Mouse (Mus musculus): ENCODE measurements around the gene Hsf2bp.

Gene Hsf2bp

DNA sequence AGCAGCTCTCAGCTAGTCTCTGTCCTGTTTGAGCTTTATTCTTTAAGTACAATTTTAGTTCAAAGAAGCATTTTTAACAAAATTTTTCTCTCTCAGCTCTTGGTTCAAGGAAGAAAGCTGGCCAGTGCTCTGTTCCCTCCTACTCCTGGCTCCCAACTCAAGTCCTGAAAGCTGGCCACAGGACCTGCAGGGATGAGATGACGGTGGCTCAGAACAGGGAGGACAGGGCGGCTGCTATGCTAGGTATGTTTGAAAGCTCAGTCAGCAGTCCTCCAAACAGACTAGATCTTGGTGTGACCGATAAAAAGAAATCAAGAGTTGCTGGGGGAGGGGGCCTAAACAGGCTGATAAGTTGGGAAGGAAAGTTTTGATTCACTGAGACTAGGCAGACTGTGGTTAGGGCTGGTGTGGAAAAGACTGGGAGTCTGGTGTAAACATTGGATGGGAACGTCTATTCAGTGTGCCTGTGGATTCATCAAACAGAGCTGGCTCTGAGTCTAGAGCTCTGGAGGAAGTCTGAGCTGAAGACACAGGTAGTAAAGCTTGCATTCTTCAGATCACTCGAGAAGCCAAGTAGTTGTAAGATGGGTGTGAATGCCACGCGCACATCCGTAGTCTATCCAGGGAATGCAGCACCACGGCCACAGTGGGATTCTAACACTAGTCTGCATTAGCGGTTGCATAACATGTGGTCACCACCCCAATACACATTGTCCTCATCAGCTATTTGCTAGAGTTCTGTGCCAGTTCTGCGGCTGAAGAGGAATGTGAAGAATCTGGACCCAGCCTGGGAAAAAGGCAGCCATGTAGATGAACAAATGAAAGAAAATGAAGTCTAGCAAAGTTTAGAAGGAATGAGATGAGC lies 53.6 kb downstream of the Hsf2bp start:
- no peak for DNase-seq (ENCODE audit: low spot score)

DNA sequence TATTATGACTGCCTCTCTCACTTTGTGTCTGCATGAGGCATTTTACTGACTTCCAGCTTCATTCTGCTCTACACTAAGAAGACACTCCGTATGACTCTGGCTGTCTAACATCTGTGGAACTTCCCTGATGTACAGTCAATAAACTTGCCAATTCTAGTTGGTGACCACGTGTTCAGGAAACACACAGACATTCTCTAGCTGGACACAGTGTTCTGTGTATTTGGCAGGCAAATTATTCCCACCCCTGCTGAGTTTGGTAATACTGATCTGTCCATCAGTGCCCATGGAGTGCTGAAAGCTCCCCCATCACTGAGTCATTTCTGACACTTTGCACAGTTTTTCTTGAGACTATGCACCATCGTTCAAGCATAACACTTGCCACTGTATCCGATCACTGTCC lies 56.3 kb downstream of the Hsf2bp start:
- DNase-seq (ENCODE audit: low spot score) = no peak

DNA sequence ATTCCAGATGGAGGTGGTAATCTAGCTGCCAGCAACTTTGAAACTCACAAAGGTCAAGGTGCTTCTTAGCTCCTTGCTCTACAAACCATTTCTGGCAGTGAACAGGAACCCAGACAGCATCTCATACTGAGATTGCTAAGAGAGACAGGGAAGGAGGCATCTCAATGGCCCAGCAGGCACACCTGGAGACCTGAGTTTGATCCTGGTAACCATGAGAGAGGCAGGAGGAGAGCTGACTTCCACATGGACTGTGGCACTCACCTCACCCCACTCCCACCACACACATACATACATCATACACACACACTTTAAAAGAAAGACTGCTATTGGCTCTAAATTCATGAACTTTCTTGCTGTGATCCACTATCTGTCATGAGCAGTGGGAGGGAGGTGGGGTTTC lies 59.0 kb downstream of the Hsf2bp start:
- no peak for DNase-seq (ENCODE audit: low spot score)

- DNase-seq (ENCODE audit: low spot score) = no peak
Measured at GRCm38 (mm10) chr17:31976501-31976900, 59.6 kb downstream of the Hsf2bp start.

DNA sequence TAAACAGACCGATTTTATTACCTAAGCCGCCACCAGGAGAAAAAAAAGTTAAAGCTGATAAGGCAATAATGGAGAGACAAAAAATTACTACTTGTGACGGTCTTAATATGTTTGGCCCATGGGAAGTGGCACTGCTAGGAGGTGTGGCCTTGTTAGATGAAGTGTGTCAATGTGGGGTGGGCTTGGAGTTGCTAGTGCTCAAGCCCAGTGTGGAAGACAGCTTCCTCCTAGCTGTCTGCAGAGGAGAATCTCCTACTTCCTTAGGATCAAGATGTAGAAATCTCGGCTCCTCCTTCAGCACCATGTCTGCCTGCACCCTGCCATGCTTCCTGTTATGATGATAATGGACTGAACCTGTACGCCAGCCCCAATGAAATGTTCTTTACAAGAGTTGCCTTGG lies 61.5 kb downstream of the Hsf2bp start:
- DNase-seq (ENCODE audit: low spot score) = no peak

GRCm38 (mm10) chr17:31973664-31974230 lies 62.4 kb downstream of the Hsf2bp start:
- DNase-seq (ENCODE audit: low spot score) = no peak

GRCm38 (mm10) chr17:31970890-31971289 lies 65.3 kb downstream of the Hsf2bp start:
- DNase-seq (ENCODE audit: low spot score) = no peak

DNA sequence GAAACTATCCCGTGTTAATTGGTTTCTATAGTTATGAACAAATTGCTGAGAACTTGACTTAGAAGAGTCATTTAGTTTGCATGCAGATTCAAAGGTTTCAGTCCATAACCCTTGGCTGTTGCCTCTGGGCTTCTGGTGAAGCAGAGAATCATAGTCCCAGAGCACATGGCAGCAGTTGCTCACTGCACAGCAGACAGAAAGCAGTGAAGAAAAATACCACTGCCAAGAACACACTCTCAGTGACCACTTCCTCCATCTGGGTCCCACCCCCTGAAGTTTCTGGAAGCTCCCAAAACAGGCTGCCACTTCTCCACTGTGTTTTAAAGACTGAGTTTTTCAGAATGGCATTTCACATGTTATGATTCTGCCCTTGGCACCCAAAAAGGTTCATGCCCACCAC lies 67.3 kb downstream of the Hsf2bp start:
- no peak for DNase-seq (ENCODE audit: low spot score)

GRCm38 (mm10) chr17:31967311-31967710 lies 68.8 kb downstream of the Hsf2bp start:
- no peak for DNase-seq (ENCODE audit: low spot score)

GRCm38 (mm10) chr17:31966566-31966965 lies 69.6 kb downstream of the Hsf2bp start:
- no peak for DNase-seq (ENCODE audit: low spot score)

DNA sequence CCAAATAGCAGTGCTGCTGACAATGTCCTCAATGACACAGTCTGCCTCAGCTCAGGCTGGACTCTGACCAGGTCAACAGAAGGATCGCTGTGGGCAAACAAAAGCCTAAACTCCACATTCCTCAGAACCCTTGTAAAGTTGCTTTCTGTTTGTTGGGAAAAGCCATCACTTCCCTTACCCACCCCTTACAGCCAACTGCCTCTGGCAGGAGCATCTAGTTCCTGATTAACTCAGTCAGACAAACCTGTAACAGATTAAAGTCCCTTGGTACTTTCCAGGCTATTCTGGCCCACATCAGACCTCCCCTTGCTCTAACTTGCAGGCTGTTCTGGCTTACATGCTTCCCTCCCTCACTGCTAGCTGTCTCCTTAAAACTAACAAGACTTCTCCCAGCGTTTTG lies 70.5 kb downstream of the Hsf2bp start:
- DNase-seq (ENCODE audit: low spot score) = no peak

DNA sequence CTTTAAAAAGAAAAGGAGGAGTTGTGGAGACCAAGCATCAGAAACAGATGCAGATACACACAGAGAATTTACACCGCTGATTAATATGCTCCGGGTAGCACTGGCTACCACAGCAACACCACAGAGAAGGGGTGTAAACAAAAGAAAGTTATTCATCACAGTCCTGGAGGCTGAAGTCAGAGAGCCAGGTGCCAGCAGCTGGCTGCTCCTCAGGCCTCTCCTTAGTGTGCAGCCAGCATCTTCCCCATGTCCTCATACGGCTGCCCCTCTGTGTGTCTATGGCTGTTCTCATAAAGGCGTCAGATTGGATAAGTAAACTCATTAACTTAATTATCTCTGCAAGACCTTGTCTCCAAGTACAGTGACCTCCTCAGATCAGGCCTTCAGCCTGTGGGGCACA lies 73.2 kb downstream of the Hsf2bp start:
- DNase-seq (ENCODE audit: low spot score) = no peak

DNA sequence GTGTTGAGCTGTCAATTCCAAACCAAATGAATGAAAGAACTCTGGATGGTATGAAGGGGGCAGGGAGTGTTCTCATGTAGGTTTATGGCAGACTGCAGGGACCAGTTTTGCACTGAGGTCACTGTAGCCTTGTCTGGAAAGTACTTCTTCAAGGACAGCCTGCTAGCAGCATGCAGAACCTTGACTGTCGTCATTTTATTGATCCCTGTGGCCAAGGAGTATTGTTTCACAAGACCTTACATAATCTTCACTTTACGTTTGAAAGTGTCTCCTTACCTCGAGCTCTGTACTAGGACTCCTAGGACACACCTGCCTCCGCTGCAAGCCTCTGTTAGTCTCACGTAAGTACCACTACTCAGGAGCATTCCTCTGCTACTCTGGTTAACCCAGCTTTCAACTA lies 73.9 kb downstream of the Hsf2bp start:
- DNase-seq (ENCODE audit: low spot score) = no peak

GRCm38 (mm10) chr17:31954551-31955140 lies 81.5 kb downstream of the Hsf2bp start:
- no peak for DNase-seq (ENCODE audit: low spot score)

- no peak for DNase-seq (ENCODE audit: low spot score)
Measured at GRCm38 (mm10) chr17:31949076-31949475, 87.1 kb downstream of the Hsf2bp start.

GRCm38 (mm10) chr17:31946436-31946835 lies 89.7 kb downstream of the Hsf2bp start:
- DNase-seq (ENCODE audit: low spot score) = no peak

GRCm38 (mm10) chr17:31943881-31944539 lies 92.1 kb downstream of the Hsf2bp start:
- no peak for DNase-seq (ENCODE audit: low spot score)

- DNase-seq (ENCODE audit: low spot score) = no peak
Measured at GRCm38 (mm10) chr17:31941616-31942015, 94.5 kb downstream of the Hsf2bp start.

GRCm38 (mm10) chr17:31940607-31941006 lies 95.5 kb downstream of the Hsf2bp start:
- no peak for DNase-seq (ENCODE audit: low spot score)

DNA sequence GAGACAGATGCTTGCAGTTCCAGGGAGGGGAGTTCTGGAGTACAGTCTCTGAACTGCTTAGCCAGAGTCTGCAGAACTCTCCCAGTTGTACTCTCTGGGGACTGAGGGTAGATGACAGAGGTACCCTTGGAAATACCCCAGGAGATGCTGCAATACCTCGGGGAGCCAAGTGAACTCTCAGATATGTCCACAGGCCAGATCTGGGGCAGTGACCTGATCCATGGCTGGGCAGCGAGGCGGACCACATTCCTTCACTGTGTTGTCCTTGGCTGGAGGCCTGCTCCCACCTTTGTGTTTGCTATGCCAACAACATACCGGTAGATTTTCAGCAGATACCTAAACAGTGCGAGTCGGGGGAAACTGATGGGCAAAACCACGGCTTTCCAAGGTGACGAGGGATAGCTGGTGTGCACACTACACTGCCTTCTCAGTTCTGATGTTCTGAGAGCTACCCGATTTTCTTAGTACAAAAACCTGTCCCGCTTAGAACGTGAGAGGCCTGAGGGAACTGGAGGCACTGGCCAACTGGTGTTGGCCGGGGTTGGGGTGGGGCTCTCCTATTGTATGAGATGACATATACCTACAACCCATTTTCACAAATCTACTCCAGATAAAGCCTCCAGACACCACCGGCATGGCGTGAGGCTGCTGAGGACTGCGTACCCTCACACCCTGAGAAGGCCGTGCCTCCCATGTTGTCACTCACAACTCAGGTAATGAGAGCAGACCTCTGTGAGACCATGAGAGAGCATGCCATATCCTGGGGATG lies 96.7 kb downstream of the Hsf2bp start:
- no peak for DNase-seq (ENCODE audit: low spot score)

- DNase-seq (ENCODE audit: low spot score) = no peak
Measured at GRCm38 (mm10) chr17:31938539-31939260, 97.4 kb downstream of the Hsf2bp start.
